Mouse (Mus musculus) hindbrain, embryonic 15.5 days (tissue): ENCODE measurements around the gene Gm3239. TPM values are rescaled to one million over a fixed set of nuclear protein-coding genes. Genes with fewer than 3 reads are reported as not detected.
"Not testable (repeated sequence)": the region's sequence is repeated elsewhere in the genome, so short reads cannot be mapped to it uniquely, and the experiment has no call there.

Source experiments
- ATAC-seq: fragments of 200-750 bp; cut with Nextera tagmentation; 2 replicates; pipeline ENCODE4 v1.8.0; 2017; ENCODE audit warnings: low read depth, moderate number of reproducible peaks, moderate TSS enrichment; ENCODE audit not compliant: low FRiP score
- H3K27ac ChIP-seq: fragments of 300-500 bp; sonication (generic); replicated peaks from 2 replicates; pipeline ENCODE4 v1.5.1; 2015; ENCODE audit warnings: mild to moderate bottlenecking, inconsistent platforms
- H3K27me3 ChIP-seq: fragments of 300-500 bp; sonication (generic); 2 replicates; pipeline ENCODE4 v1.6.1; 2015; ENCODE audit warnings: control low read depth, inconsistent platforms
- H3K36me3 ChIP-seq: fragments of 300-500 bp; sonication (generic); 2 replicates; pipeline ENCODE4 v1.6.1; 2015; ENCODE audit warnings: control low read depth, inconsistent platforms
- H3K4me1 ChIP-seq: fragments of 300-500 bp; sonication (generic); replicated peaks from 2 replicates; pipeline ENCODE4 v1.6.1; 2015; ENCODE audit warnings: control low read depth, inconsistent platforms
- H3K4me2 ChIP-seq: fragments of 300-500 bp; sonication (generic); 2 replicates; pipeline ENCODE4 v1.6.1; 2015; ENCODE audit warnings: moderate library complexity, mild to moderate bottlenecking, inconsistent platforms
- H3K4me3 ChIP-seq: fragments of 300-500 bp; sonication (generic); 2 replicates; pipeline ENCODE4 v1.5.1; 2015; ENCODE audit warnings: mild to moderate bottlenecking, inconsistent platforms
- H3K9ac ChIP-seq: fragments of 300-500 bp; sonication (generic); 2 replicates; pipeline ENCODE4 v1.6.1; 2015; ENCODE audit warnings: inconsistent platforms
- H3K9me3 ChIP-seq: fragments of 300-500 bp; sonication (generic); 2 replicates; pipeline ENCODE4 v1.6.1; 2016; ENCODE audit warnings: control low read depth, inconsistent platforms
- WGBS: fragments of 180-500 bp; shearing (Covaris S2); methylation state at CpG from one replicate; pipeline ENCODE4 v1.1.7; 2015; 5-methylcytosine and 5-hydroxymethylcytosine counted together
- polyA plus RNA-seq: library from polyadenylated mRNA; unstranded; fragments of >200 nt; fragmentation: Nextera tagmentation; extraction: Ambion mirVana; gene quantifications from 2 replicates; pipeline ENCODE4 v1.2.1, GENCODE M21; 2015

The Gm3239 gene
- 1.0 and 1.9 TPM in 2 replicates for polyA plus RNA-seq

GRCm38 (mm10) chr14:4663892-4664291, at the start of gene Gm3239:
TSS of gene Gm3239 (plus strand) at chr14:4664192.
- not testable (repeated sequence) for ATAC-seq

GRCm38 (mm10) chr14:4632052-4632451, 31.9 kb upstream of the Gm3239 start, which contains the start of gene Gm8159:
TSS of gene Gm8159 (plus strand) at chr14:4632352.
- not testable (repeated sequence) for ATAC-seq, H3K27ac ChIP-seq, H3K4me3 ChIP-seq, H3K9me3 ChIP-seq, H3K4me1 ChIP-seq, H3K36me3 ChIP-seq, H3K27me3 ChIP-seq, H3K4me2 ChIP-seq, H3K9ac ChIP-seq
- WGBS, result no CpG with 5 or more reads among the region's 2 CpGs

More at GRCm38 (mm10) chr14:4663892-4664291, at the start of gene Gm3239:
- H3K4me2 ChIP-seq, H3K27ac ChIP-seq, H3K9ac ChIP-seq, H3K4me1 ChIP-seq, H3K4me3 ChIP-seq, H3K9me3 ChIP-seq, H3K27me3 ChIP-seq, H3K36me3 ChIP-seq: not testable (repeated sequence)
- no CpG with 5 or more reads among the region's 2 CpGs for WGBS

DNA sequence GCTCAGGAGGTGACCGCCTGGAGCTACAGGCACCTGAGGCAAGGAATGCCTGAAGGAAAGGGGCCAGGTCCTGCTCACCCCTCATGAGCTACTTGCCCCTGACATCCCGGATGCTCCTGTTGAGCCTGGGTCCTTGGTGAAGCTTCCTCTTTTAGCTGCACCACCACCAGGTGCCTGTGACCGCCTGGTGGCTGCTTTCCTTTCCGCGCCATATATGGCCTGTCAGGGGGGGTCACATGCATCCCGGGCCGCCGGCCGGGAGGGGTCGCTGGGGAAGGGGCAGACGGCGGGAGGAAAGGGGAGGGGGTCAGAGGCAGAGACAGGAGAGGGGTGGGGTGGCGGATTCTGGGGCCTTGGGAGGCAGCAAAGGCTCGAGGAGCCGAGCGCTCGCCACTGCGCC, 14.7 kb upstream of the Gm3239 start:
- Histone ChIP-seq H3K4me2 (peak overlapping the region; percentile 70), H3K4me3 (peak overlapping the region; percentile 39), H3K9ac (peak overlapping the region; percentile 22; the same call in 1 of the 2 replicates)
- H3K4me1 ChIP-seq, H3K27ac ChIP-seq, H3K9me3 ChIP-seq, H3K36me3 ChIP-seq, ATAC-seq, H3K27me3 ChIP-seq: not testable (repeated sequence)
- WGBS, result 5% methylated on average over 18 of the region's 18 CpGs

GRCm38 (mm10) chr14:4650324-4650723, 13.7 kb upstream of the Gm3239 start:
- not testable (repeated sequence) for H3K9ac ChIP-seq, H3K27ac ChIP-seq, H3K4me1 ChIP-seq, H3K36me3 ChIP-seq, H3K9me3 ChIP-seq, H3K27me3 ChIP-seq, H3K4me3 ChIP-seq, ATAC-seq
- peak overlapping the region; percentile 70 for H3K4me2 ChIP-seq
- 0% methylated on average over 6 of the region's 9 CpGs for WGBS

DNA sequence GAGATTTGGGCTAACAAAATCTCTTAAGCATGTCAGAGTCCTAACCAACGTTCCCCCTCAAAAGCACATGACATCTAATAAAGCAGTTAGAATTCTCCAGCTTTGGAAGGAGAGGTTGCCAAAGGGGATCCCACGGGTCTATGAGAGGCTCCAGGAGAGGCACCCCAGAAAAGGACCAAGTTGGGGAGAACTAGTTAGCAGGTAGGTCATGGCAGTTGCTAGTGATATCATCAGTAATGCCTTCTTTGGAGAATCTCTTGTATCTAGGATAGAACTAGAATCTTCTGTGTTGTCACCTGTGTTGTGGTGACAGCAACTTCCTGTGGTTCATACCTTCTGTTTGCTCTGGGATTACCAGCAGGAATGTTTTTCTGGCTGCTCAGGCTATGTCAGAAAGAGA, 44.9 kb downstream of the Gm3239 start, which contains the start of gene Gm7876:
Gm7876 (plus strand) TSS at position 301 of the 400 bp plus-strand sequence.
- WGBS, result 90% methylated on average over 1 of the region's 2 CpGs
- not testable (repeated sequence) for H3K4me1 ChIP-seq, H3K9ac ChIP-seq, H3K27ac ChIP-seq, H3K36me3 ChIP-seq, H3K4me3 ChIP-seq, H3K9me3 ChIP-seq, ATAC-seq, H3K4me2 ChIP-seq, H3K27me3 ChIP-seq

Other genes starting within 250 kb of the Gm3239 start
- gene Gm3164, start 248.7 kb upstream of the Gm3239 start, polyA plus RNA-seq, result 5.5 and 7.2 TPM in 2 replicates
- 2.0 and 3.5 TPM in 2 replicates for gene Gm3173, start 233.2 kb upstream of the Gm3239 start, polyA plus RNA-seq
- not detected in 2 replicates for gene Gm3182, start 182.4 kb upstream of the Gm3239 start, polyA plus RNA-seq
- gene Gm3047, start 108.8 kb upstream of the Gm3239 start, polyA plus RNA-seq, result not detected in 2 replicates
- not detected in 2 replicates for gene Gm8159, start 31.8 kb upstream of the Gm3239 start, polyA plus RNA-seq
- gene Gm7876, start 45.0 kb downstream of the Gm3239 start, polyA plus RNA-seq, result not detected in 2 replicates
- 2.7 and 2.8 TPM in 2 replicates for gene Gm3252, start 62.6 kb downstream of the Gm3239 start, polyA plus RNA-seq
- not detected in 2 replicates for gene Gm9602, start 112.1 kb downstream of the Gm3239 start, polyA plus RNA-seq
- not detected in 2 replicates for gene Gm3269, start 173.9 kb downstream of the Gm3239 start, polyA plus RNA-seq
- gene Gm3264, start 191.4 kb downstream of the Gm3239 start, polyA plus RNA-seq, result 3.0 and 3.4 TPM in 2 replicates
- gene Gm3278, start 228.2 kb downstream of the Gm3239 start, polyA plus RNA-seq, result not detected in 2 replicates